Mouse (Mus musculus) heart, embryonic 14.5 days (tissue): ENCODE results near the gene Zfp366. TPM values are rescaled to one million over a fixed set of nuclear protein-coding genes. Genes with fewer than 3 reads are reported as not detected.

ENCODE experiments used
- ATAC-seq: fragments of 200-750 bp; cut with Nextera tagmentation; 2 replicates; pipeline ENCODE4 v1.8.0; 2017; ENCODE audit warnings: low read depth, moderate TSS enrichment; ENCODE audit not compliant: insufficient number of reproducible peaks, insufficient read depth, low FRiP score
- H3K27ac ChIP-seq, 2 experiments: fragments of 200-500 bp in 1 of 2; fragments of 300-500 bp in 1 of 2; sonication (generic) in 1 of 2; replicated peaks in 1 of 2; 2 replicates each; pipeline ENCODE4 v1.5.1; 2012 to 2014; ENCODE audit warnings: low read depth in 2 of 2, low read length in 2 of 2, control low read depth in 1 of 2, mild to moderate bottlenecking in 1 of 2, mixed read lengths in 1 of 2; ENCODE audit not compliant: control insufficient read depth in 1 of 2, insufficient read depth in 1 of 2
- H3K27me3 ChIP-seq: fragments of 300-500 bp; sonication (generic); 2 replicates; pipeline ENCODE4 v1.6.1; 2014; ENCODE audit warnings: mild to moderate bottlenecking, low read length, control low read depth; ENCODE audit not compliant: control insufficient read depth, insufficient read depth
- H3K36me3 ChIP-seq: fragments of 300-500 bp; sonication (generic); 2 replicates; pipeline ENCODE4 v1.6.1; 2014; ENCODE audit warnings: mild to moderate bottlenecking, control low read depth, low read length, mixed read lengths; ENCODE audit not compliant: control insufficient read depth, insufficient read depth
- H3K4me1 ChIP-seq, 2 experiments: fragments of 200-500 bp in 1 of 2; fragments of 300-500 bp in 1 of 2; sonication (generic) in 1 of 2; 2 replicates each; pipeline ENCODE4 v1.6.1; 2012 to 2014; ENCODE audit warnings: low read length in 2 of 2, control low read depth in 1 of 2, mixed read lengths in 1 of 2; ENCODE audit not compliant: control insufficient read depth in 2 of 2, insufficient read depth in 2 of 2
- H3K4me2 ChIP-seq: fragments of 300-500 bp; sonication (generic); 2 replicates; pipeline ENCODE4 v1.6.1; 2014; ENCODE audit warnings: mild to moderate bottlenecking, low read length
- H3K4me3 ChIP-seq, 2 experiments: fragments of 200-500 bp in 1 of 2; fragments of 300-500 bp in 1 of 2; sonication (generic) in 1 of 2; 2 replicates each; pipeline ENCODE4 v1.5.1; 2012 to 2014; ENCODE audit warnings: low read length in 2 of 2, mild to moderate bottlenecking in 2 of 2, control low read depth in 1 of 2, low read depth in 1 of 2, moderate library complexity in 1 of 2; ENCODE audit not compliant: control insufficient read depth in 1 of 2, insufficient read depth in 1 of 2
- H3K9ac ChIP-seq: fragments of 300-500 bp; sonication (generic); 2 replicates; pipeline ENCODE4 v1.6.1; 2014; ENCODE audit warnings: mild to moderate bottlenecking, low read length
- H3K9me3 ChIP-seq: fragments of 300-500 bp; sonication (generic); 2 replicates; pipeline ENCODE4 v1.6.1; 2016; ENCODE audit warnings: low read length, control low read depth; ENCODE audit not compliant: control insufficient read depth
- WGBS: fragments of 180-500 bp; shearing (Covaris S2); extraction: QIAGEN DNeasy Blood & Tissue Kit; methylation state at CpG from one replicate; pipeline ENCODE4 v1.1.7; 2014; 5-methylcytosine and 5-hydroxymethylcytosine counted together
- polyA plus RNA-seq: library from polyadenylated mRNA; unstranded; fragments of >200 nt; fragmentation: Nextera tagmentation; extraction: Ambion mirVana; gene quantifications from 2 replicates; pipeline ENCODE4 v1.2.1, GENCODE M21; 2014

Zfp366 gene
- polyA plus RNA-seq, 1 experiment from 2014 or later = 0.95 TPM

DNA sequence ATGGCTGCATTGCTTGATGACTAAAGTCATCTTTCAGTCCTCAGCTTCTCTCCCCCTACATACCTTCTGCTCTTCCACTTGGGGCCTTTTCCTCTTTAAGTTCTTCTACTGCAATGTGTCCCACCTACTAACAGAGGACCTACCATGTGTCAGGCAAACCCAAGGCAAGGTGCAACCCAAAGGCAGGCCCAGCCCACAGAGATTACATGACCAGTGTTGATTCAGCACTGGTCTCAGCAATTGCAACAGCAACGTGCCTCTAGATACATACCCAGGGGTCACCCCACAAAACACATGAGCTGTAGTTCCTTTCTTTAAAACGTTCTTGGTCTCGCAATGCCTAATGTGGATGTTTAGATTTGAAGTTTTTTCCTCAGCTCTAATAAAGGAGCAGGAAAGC, 57.4 kb downstream of the Zfp366 start:
- 78% methylated on average over 3 of the region's 3 CpGs for WGBS
- H3K9ac ChIP-seq = no peak overlapping the region
- no peak overlapping the region for H3K4me3 ChIP-seq
- peaks cover 25 to 33% of the 10 kb centered on the region in 2 experiments for H3K4me1 ChIP-seq
- no peaks in the 10 kb centered on the region for H3K36me3 ChIP-seq
- no peaks in the 10 kb centered on the region for H3K27me3 ChIP-seq
- H3K27ac ChIP-seq = no peak overlapping the region
- no peak for ATAC-seq
- no peaks in the 10 kb centered on the region for H3K9me3 ChIP-seq
- H3K4me2 ChIP-seq = no peak overlapping the region

GRCm38 (mm10) chr13:99242895-99243294, 58.3 kb downstream of the Zfp366 start:
- Histone ChIP-seq H3K9me3 (no peaks in the 10 kb centered on the region), H3K4me1 (peaks cover 20 to 24% of the 10 kb centered on the region in 2 experiments), H3K36me3 (no peaks in the 10 kb centered on the region), H3K27ac (no peak overlapping the region), H3K4me3 (no peak overlapping the region), H3K9ac (no peak overlapping the region), H3K27me3 (no peaks in the 10 kb centered on the region), H3K4me2 (no peak overlapping the region)
- WGBS = 61% methylated on average over 4 of the region's 4 CpGs
- ATAC-seq = no peak

DNA sequence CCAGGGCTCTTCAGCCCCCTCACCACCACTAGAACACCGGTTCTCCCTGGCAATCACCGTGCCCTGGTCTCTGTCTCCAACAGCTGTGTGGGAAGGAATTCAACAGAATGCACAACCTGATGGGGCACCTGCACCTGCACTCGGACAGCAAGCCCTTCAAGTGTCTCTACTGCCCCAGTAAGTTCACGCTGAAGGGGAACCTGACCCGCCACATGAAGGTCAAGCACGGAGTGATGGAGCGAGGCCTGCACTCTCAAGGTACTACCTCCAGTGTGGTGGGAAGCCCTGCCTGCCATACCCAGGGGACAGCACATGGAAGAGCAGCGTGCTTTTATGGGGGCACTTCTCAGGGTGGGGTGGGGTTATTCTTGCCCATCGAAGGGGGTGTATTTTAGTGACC, 59.2 kb downstream of the Zfp366 start:
- peaks cover 14 to 15% of the 10 kb centered on the region in 2 experiments for H3K4me1 ChIP-seq

DNA sequence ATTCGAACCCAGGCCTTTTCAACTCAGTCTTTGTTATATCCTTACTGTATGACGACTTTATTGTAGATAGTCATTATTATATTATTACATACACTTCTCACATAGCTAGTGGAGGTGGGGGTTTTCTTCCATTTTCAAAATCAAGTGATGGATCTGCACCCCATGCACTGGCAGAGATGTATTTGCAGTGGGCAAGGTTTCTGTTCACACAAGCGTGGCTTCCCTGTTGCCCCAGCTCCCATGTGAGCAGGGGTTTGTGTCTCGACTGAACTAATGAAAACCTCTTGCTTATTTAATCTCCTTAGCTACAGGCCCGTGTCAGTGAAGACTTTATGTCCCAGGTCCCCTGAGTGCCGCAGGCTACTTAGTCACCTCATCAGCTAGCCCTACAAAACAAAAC, 59.8 kb downstream of the Zfp366 start:
- Histone ChIP-seq H3K9ac (no peak overlapping the region), H3K27me3 (no peaks in the 10 kb centered on the region), H3K4me2 (no peak overlapping the region), H3K9me3 (no peaks in the 10 kb centered on the region), H3K36me3 (no peaks in the 10 kb centered on the region), H3K4me3 (no peak overlapping the region), H3K27ac (no peak overlapping the region), H3K4me1 (peaks cover 7 to 8% of the 10 kb centered on the region in 2 experiments)
- WGBS = 72% methylated on average over 6 of the region's 6 CpGs
- ATAC-seq = no peak

More for the DNA sequence above, 59.2 kb downstream of the Zfp366 start:
- Histone ChIP-seq H3K27ac (no peak overlapping the region), H3K4me3 (no peak overlapping the region), H3K36me3 (no peaks in the 10 kb centered on the region), H3K9me3 (no peaks in the 10 kb centered on the region), H3K9ac (no peak overlapping the region), H3K4me2 (no peak overlapping the region), H3K27me3 (no peaks in the 10 kb centered on the region)
- no peak for ATAC-seq
- 92% methylated on average over 9 of the region's 9 CpGs for WGBS

DNA sequence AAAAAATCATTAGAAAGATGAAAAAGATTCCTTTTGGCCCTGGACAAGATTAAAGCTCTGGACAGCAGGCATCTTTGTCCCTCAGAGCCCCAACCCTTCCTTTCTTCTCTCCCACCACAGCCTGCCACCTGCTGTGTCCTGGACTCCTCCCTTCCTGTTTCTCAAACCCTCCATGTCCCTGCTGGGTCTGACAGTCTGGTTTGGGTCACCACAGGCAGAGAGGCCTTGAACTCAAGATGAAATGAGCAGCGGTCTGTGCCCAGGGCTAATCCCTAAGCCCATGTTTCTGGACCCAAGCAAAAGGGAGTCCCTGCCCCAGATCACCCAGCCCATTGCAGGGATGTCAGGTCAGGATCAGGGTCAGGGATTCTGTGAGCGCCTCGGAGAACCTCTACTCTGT, 60.3 kb downstream of the Zfp366 start:
- H3K9ac ChIP-seq = no peak overlapping the region
- peaks cover 3 to 4% of the 10 kb centered on the region in 2 experiments for H3K4me1 ChIP-seq
- no peaks in the 10 kb centered on the region for H3K9me3 ChIP-seq
- H3K4me3 ChIP-seq = no peak overlapping the region
- no peaks in the 10 kb centered on the region for H3K27me3 ChIP-seq
- H3K4me2 ChIP-seq = no peak overlapping the region
- 51% methylated on average over 3 of the region's 3 CpGs for WGBS
- H3K36me3 ChIP-seq = no peaks in the 10 kb centered on the region
- H3K27ac ChIP-seq = no peak overlapping the region
- ATAC-seq = no peak

DNA sequence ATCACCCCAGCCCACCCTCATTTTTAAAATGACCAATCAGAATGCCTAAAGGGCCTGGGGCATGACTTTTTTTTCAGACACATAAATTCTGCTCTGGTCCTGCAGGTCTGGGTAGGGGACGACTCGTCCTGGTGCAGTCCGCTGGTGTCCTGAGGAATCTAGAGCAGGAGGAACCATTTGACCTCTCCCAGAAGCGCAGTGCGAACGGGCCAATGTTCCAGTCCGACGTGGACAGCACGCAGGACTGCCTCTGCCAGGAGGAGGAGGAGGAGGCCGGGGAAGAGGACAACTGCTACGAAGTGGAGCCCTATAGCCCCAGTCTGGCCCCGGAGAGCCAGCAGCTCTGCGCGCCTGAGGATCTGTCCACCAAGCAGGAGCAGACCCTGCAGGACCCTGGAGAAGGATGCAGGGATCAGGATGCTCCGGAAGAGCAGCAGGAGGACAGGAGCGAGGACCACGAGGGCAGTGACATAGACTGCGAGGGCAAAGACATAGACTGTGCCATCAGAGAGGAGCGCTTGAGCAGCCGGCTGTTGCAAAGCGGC, 61.4 kb downstream of the Zfp366 start:
- H3K9ac ChIP-seq = no peak overlapping the region
- H3K36me3 ChIP-seq = no peaks in the 10 kb centered on the region
- no peak overlapping the region for H3K4me2 ChIP-seq
- no peak overlapping the region for H3K27ac ChIP-seq
- no peaks in the 10 kb centered on the region for H3K9me3 ChIP-seq
- no peaks in the 10 kb centered on the region; a peak in 1 of 4 replicates for H3K4me1 ChIP-seq
- 87% methylated on average over 21 of the region's 21 CpGs for WGBS
- ATAC-seq = no peak
- H3K27me3 ChIP-seq = no peaks in the 10 kb centered on the region
- H3K4me3 ChIP-seq = no peak overlapping the region

GRCm38 (mm10) chr13:99250806-99251205, 66.2 kb downstream of the Zfp366 start:
- no peak overlapping the region for H3K4me2 ChIP-seq
- H3K9ac ChIP-seq = no peak overlapping the region
- H3K36me3 ChIP-seq = no peaks in the 10 kb centered on the region
- ATAC-seq = no peak
- 91% methylated on average over 2 of the region's 2 CpGs for WGBS
- H3K4me1 ChIP-seq = peaks cover 0 to 6% of the 10 kb centered on the region in 2 experiments; a peak in 2 of 4 replicates
- no peak overlapping the region for H3K27ac ChIP-seq
- H3K27me3 ChIP-seq = no peaks in the 10 kb centered on the region
- no peak overlapping the region for H3K4me3 ChIP-seq
- peaks cover 7% of the 10 kb centered on the region; the same call in 1 of the 2 replicates for H3K9me3 ChIP-seq

DNA sequence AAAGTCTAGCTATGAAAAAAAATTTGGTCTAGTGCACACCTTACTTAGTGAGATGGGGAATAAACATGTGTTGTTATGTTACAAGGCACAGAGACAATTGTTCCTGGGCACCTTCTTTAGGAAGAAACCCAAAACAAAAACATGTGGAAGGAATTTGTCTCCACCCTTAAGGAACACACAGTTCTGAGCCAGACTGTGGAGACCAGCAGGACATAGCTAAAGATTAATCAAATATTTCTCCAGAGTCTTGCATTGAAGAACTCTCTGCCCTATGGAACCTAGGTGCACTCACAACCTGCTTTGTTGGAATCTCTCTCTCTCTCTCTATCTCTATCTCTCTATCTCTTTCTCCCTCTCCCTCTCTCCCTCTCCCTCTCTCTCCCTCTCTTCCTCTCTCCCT, 69.6 kb downstream of the Zfp366 start:
- Histone ChIP-seq H3K9me3 (peaks cover 7% of the 10 kb centered on the region; the same call in 1 of the 2 replicates), H3K4me1 (peaks cover 0 to 6% of the 10 kb centered on the region in 2 experiments; a peak in 2 of 4 replicates), H3K9ac (no peak overlapping the region), H3K27me3 (no peaks in the 10 kb centered on the region), H3K4me3 (no peak overlapping the region), H3K27ac (peak overlapping the region; percentile 4 to 57; a peak in 2 of 4 replicates), H3K4me2 (no peak overlapping the region), H3K36me3 (no peaks in the 10 kb centered on the region)
- no peak for ATAC-seq
